Mouse (Mus musculus) cerebellum, adult 2 months (tissue): ENCODE measurements around the gene Ankrd11.

Experiments used
- CTCF ChIP-seq: fragments of 200-500 bp; IDR thresholded peaks from 2 replicates; pipeline ENCODE4 v1.5.1; 2011; ENCODE audit warnings: low read depth, mild to moderate bottlenecking, control low read depth, low read length, moderate library complexity, borderline replicate concordance; ENCODE audit not compliant: insufficient read depth
- POLR2A ChIP-seq: fragments of 200-500 bp; IDR thresholded peaks from 2 replicates; pipeline ENCODE4 v1.6.1; 2011; ENCODE audit warnings: low read length, control low read depth, borderline replicate concordance; ENCODE audit not compliant: insufficient read depth

- TF ChIP-seq CTCF = no peak
- no peak for TF ChIP-seq POLR2A
Observed at GRCm38 (mm10) chr8:122951456-122951855, 90.6 kb downstream of the Ankrd11 start.
